Mouse (Mus musculus) cerebellum, adult 11-12 months (tissue): Measurements from ENCODE around the gene Entpd7.

Experiments
- DNase-seq: peaks from one replicate; pipeline ENCODE4 v3.0.0; 2022

The Entpd7 gene

GRCm38 (mm10) chr19:43772311-43772710, 82.8 kb downstream of the Entpd7 start:
- DNase-seq: no peak

- DNase-seq: no peak
These were observed 86.0 kb downstream of the Entpd7 start for GRCm38 (mm10) chr19:43775433-43775832.

- DNase-seq: no peak
These were observed 87.1 kb downstream of the Entpd7 start for GRCm38 (mm10) chr19:43776561-43776960.

GRCm38 (mm10) chr19:43777308-43777707, 87.8 kb downstream of the Entpd7 start:
- DNase-seq: no peak

- DNase-seq: no peak
These were observed 90.9 kb downstream of the Entpd7 start for GRCm38 (mm10) chr19:43780391-43780790.

- DNase-seq: no peak
These were observed 92.5 kb downstream of the Entpd7 start, which contains the start of gene Abcc2 for GRCm38 (mm10) chr19:43781980-43782379. Gene Abcc2, plus strand, starts transcription at chr19:43782192.
